Mouse (Mus musculus) liver, embryonic 13.5 days (tissue): Measurements from ENCODE around the gene Phka2. TPM values are rescaled to one million over a fixed set of nuclear protein-coding genes. Genes with fewer than 3 reads are reported as not detected.
A peak's percentile ranks its signal among the peaks of the same experiment; 100 is the strongest.

Experiments used
- ATAC-seq: fragments of 200-750 bp; cut with Nextera tagmentation; 2 replicates; pipeline ENCODE4 v1.8.0; 2017; ENCODE audit warnings: low read depth, mild to moderate bottlenecking, moderate number of reproducible peaks, moderate library complexity
- DNase-seq: peaks from one replicate; pipeline ENCODE4 v3.0.0; 2022
- H3K27ac ChIP-seq: fragments of 300-500 bp; sonication (generic); 2 replicates; pipeline ENCODE4 v1.5.1; 2015; ENCODE audit warnings: moderate library complexity, mild to moderate bottlenecking, inconsistent platforms
- H3K27me3 ChIP-seq: fragments of 300-500 bp; sonication (generic); 2 replicates; pipeline ENCODE4 v1.6.1; 2015; ENCODE audit warnings: mild to moderate bottlenecking, inconsistent platforms
- H3K36me3 ChIP-seq: fragments of 300-500 bp; sonication (generic); 2 replicates; pipeline ENCODE4 v1.6.1; 2015; ENCODE audit warnings: mild to moderate bottlenecking, inconsistent platforms
- H3K4me1 ChIP-seq: fragments of 300-500 bp; sonication (generic); replicated peaks from 2 replicates; pipeline ENCODE4 v1.6.1; 2015; ENCODE audit warnings: inconsistent platforms
- H3K4me2 ChIP-seq: fragments of 300-500 bp; sonication (generic); 2 replicates; pipeline ENCODE4 v1.6.1; 2015; ENCODE audit warnings: inconsistent platforms, mild to moderate bottlenecking, moderate library complexity
- H3K4me3 ChIP-seq: fragments of 300-500 bp; sonication (generic); replicated peaks from 2 replicates; pipeline ENCODE4 v1.5.1; 2015; ENCODE audit warnings: mild to moderate bottlenecking, inconsistent platforms
- H3K9ac ChIP-seq: fragments of 300-500 bp; sonication (generic); 2 replicates; pipeline ENCODE4 v1.6.1; 2015; ENCODE audit warnings: mild to moderate bottlenecking, inconsistent platforms
- H3K9me3 ChIP-seq: fragments of 300-500 bp; sonication (generic); replicated peaks from 2 replicates; pipeline ENCODE4 v1.6.1; 2016; ENCODE audit warnings: inconsistent platforms
- WGBS: fragments of 180-500 bp; shearing (Covaris S2); methylation state at CpG from one replicate; pipeline ENCODE4 v1.1.7; 2015; ENCODE audit not compliant: insufficient replicate concordance; 5-methylcytosine and 5-hydroxymethylcytosine counted together
- polyA plus RNA-seq: library from polyadenylated mRNA; unstranded; fragments of >200 nt; fragmentation: Nextera tagmentation; extraction: Ambion mirVana; gene quantifications from 2 replicates; pipeline ENCODE4 v1.2.1, GENCODE M21; 2015

Gene Phka2
- polyA plus RNA-seq, 1 experiment from 2014 or later = 9.1 TPM

DNA sequence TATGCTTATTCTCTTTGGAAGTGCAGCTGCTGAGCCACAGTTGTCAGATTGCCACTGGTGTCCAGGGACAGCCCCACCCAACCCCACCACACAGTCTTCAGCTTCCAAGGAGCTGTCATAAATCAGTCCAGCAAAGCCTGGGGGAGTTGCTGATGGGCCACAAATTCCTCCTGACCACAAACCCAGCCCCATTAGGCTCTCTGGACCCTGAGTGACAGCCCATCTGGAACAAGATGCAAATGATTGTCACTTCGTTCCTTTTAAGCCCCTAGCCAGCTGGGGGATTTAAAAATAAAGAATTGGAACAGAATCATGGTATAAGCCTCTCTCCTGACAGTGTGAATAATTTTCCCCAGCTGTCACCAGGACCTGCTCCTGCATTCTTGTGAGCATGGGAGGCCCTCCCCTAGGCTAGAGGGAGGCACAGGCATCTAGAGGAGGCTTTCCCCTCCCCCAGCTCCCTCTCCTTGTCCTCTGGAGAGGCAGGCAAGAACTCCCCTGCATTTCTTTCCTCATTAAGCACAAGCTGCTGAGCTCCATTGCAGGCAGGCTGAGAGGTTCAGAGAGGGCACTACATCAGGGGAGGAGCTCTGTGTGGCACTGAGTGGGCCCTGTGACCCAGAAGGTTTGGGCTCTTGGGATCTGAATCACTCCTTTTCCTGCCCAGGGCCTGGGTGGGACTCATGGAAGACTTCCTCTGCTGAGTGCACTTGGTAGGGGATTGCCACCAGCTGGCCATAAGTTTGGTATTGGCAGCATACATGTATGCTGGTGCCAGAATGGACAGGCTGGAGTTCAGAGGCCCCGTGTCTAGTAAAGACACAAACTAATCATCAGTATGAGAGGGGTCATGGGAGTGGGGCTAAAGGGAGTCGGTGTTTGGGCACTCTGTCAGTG, 96.8 kb downstream of the Phka2 start:
- H3K27me3 ChIP-seq = no peaks in the 10 kb centered on the region
- H3K9ac ChIP-seq = no peak overlapping the region
- ATAC-seq (no peak), DNase-seq (no peak)
- no peak overlapping the region for H3K4me3 ChIP-seq
- H3K4me2 ChIP-seq = no peak overlapping the region
- no peaks in the 10 kb centered on the region for H3K4me1 ChIP-seq
- 54% methylated on average over 3 of the region's 3 CpGs for WGBS
- H3K9me3 ChIP-seq = no peaks in the 10 kb centered on the region
- no peak overlapping the region for H3K27ac ChIP-seq
- no peaks in the 10 kb centered on the region for H3K36me3 ChIP-seq

DNA sequence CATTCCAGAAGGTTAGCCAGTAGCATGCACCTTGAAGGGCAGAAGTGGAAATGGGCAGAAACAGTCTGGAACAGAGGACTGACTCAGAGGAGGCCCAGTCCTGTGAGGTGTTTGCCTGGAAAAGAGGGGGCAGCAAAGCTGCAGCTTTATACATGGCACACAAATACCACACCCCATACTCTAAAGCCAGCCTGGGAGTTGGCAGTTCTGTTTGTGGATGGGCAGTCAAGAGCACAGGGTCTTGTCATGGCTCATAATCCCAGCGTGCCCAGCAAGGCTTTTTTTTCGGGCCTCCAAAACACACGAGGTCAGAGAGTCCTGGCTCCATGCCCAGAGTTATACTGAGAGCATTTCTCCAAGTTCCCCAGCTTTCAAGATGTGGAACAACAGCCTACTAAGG, 99.1 kb downstream of the Phka2 start:
- no peaks in the 10 kb centered on the region for H3K4me1 ChIP-seq
- 48% methylated on average over 3 of the region's 3 CpGs for WGBS
- H3K4me2 ChIP-seq = no peak overlapping the region
- no peak overlapping the region for H3K9ac ChIP-seq
- no peaks in the 10 kb centered on the region for H3K36me3 ChIP-seq
- H3K9me3 ChIP-seq = no peaks in the 10 kb centered on the region
- no peak overlapping the region for H3K27ac ChIP-seq
- ATAC-seq (no peak), DNase-seq (no peak)
- no peak overlapping the region for H3K4me3 ChIP-seq
- H3K27me3 ChIP-seq = no peaks in the 10 kb centered on the region

DNA sequence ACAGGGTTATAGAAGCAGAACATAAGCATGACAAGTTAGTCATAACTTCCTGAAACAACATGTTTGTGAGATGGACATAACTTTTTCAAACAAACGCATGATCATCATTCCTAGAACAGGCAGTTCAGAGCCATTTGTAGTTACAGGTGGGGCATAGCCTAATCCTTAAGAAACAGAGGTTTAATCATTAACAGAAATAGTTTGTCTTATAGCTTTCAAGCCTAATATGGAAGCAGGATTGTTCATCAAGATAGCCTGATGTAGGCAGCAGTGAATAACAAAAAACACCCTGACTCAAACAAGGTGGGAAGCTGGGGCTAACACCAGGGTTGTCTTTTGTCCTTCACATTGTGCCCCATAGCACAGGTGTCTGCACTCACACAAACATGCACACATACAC, 100.8 kb downstream of the Phka2 start:
- Histone ChIP-seq H3K4me3 (no peak overlapping the region), H3K9me3 (no peaks in the 10 kb centered on the region), H3K36me3 (no peaks in the 10 kb centered on the region), H3K27ac (no peak overlapping the region), H3K4me1 (no peaks in the 10 kb centered on the region), H3K9ac (no peak overlapping the region), H3K27me3 (no peaks in the 10 kb centered on the region), H3K4me2 (no peak overlapping the region)
- no peak for ATAC-seq
- DNase-seq = no peak
- 56% methylated on average over 1 of the region's 1 CpGs for WGBS

DNA sequence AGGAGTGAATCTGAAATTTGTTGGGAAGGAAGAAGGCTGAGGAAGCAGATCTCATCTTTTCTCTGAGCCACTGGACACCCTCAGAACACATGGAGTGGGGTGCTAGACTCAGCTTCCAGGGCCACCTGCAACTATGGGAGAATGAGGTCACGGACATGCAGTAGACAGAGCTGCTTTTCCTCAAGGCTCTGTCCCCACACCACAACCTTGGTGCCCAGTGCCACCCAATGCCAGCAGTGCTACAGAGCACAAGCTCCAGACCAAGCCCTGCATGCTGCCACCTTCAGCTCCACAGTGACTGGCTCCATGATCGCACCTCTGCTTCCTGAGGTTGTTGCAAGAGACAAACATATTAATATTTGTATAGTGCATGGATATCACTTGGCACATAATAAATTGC, 101.3 kb downstream of the Phka2 start:
- Histone ChIP-seq H3K4me1 (no peaks in the 10 kb centered on the region), H3K9me3 (no peaks in the 10 kb centered on the region), H3K4me3 (no peak overlapping the region), H3K4me2 (no peak overlapping the region), H3K27ac (no peak overlapping the region), H3K27me3 (no peaks in the 10 kb centered on the region), H3K9ac (no peak overlapping the region), H3K36me3 (no peaks in the 10 kb centered on the region)
- 74% methylated on average over 2 of the region's 2 CpGs for WGBS
- no peak for ATAC-seq
- no peak for DNase-seq

DNA sequence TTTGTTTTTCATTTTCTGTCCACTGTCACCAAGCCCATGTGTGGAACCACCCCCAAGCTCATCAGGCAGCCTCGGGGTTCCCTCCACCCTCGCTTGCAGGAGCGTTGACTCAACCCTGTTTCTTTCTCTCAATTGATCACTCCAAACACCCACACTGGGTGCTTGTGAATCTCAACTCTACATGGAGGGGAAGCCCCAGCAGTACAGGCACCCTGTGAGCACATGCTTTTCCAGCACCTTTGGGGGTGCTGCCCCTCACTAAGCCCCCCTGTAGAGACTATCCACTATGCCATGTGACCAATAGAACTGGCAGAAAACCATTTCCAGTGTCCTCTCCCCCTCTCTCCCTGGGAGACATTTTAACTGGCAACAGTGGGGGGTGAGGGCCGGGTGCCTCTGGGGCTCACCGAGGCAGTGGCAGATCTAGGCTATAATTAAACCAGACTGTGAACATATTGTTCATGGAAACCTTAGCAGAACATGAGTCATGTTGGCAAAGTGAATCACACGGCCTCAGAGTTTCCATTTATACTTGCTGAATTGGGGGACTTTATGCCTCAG, 102.1 kb downstream of the Phka2 start:
- no peak overlapping the region for H3K4me2 ChIP-seq
- no peak for DNase-seq
- no peaks in the 10 kb centered on the region for H3K9me3 ChIP-seq
- ATAC-seq = no peak
- no peaks in the 10 kb centered on the region for H3K36me3 ChIP-seq
- H3K4me3 ChIP-seq = no peak overlapping the region
- H3K9ac ChIP-seq = no peak overlapping the region
- WGBS = 55% methylated on average over 6 of the region's 6 CpGs
- H3K27me3 ChIP-seq = no peaks in the 10 kb centered on the region
- H3K27ac ChIP-seq = no peak overlapping the region
- H3K4me1 ChIP-seq = no peaks in the 10 kb centered on the region

DNA sequence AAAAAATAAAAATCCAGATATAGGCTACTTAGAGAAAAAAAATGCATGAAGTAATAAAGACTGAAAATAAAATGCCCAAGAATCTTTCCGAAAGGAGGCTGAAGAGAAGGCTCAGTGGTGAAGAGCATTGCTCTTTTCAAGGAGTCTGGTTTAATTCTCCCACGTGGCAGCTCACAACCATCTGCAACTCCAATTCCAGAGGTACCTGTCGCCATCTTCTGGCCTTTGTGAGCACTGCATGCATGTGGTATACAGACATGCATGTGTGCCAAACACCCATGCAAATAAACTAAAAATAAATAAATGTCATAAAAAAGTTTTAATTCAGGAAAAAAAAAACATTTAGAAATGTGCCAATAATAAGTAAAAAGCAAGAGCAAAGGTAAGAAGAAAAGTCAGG, 107.9 kb downstream of the Phka2 start:
- H3K4me2 ChIP-seq = no peak overlapping the region
- 29% methylated on average over 3 of the region's 3 CpGs for WGBS
- H3K9ac ChIP-seq = no peak overlapping the region
- H3K9me3 ChIP-seq = no peaks in the 10 kb centered on the region
- H3K36me3 ChIP-seq = no peaks in the 10 kb centered on the region
- ATAC-seq (no peak), DNase-seq (peak; percentile 11)
- H3K27me3 ChIP-seq = no peaks in the 10 kb centered on the region
- H3K27ac ChIP-seq = no peak overlapping the region
- no peaks in the 10 kb centered on the region for H3K4me1 ChIP-seq
- H3K4me3 ChIP-seq = no peak overlapping the region

DNA sequence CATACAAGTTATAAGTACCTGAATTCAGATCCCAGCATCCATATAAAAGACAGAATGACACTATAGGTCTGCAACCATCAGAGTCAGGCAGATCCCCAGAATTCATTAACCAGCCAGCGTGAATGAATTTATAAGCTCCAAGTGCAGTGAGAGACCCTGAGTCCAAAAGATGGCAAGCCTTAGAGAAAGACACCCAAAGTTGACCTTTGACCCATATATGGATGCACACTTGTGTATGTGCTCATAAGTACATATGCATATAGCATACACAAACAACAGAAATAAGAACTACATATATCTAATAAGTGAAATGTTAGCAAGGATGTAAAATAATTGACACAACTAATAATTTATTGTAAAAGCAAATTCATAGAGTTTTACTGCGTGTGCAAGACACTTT, 108.5 kb downstream of the Phka2 start:
- Histone ChIP-seq H3K4me2 (no peak overlapping the region), H3K9ac (no peak overlapping the region), H3K27me3 (no peaks in the 10 kb centered on the region), H3K36me3 (no peaks in the 10 kb centered on the region), H3K4me3 (no peak overlapping the region), H3K4me1 (no peaks in the 10 kb centered on the region), H3K9me3 (no peaks in the 10 kb centered on the region), H3K27ac (no peak overlapping the region)
- 68% methylated on average over 2 of the region's 2 CpGs for WGBS
- no peak for DNase-seq
- ATAC-seq = no peak

DNA sequence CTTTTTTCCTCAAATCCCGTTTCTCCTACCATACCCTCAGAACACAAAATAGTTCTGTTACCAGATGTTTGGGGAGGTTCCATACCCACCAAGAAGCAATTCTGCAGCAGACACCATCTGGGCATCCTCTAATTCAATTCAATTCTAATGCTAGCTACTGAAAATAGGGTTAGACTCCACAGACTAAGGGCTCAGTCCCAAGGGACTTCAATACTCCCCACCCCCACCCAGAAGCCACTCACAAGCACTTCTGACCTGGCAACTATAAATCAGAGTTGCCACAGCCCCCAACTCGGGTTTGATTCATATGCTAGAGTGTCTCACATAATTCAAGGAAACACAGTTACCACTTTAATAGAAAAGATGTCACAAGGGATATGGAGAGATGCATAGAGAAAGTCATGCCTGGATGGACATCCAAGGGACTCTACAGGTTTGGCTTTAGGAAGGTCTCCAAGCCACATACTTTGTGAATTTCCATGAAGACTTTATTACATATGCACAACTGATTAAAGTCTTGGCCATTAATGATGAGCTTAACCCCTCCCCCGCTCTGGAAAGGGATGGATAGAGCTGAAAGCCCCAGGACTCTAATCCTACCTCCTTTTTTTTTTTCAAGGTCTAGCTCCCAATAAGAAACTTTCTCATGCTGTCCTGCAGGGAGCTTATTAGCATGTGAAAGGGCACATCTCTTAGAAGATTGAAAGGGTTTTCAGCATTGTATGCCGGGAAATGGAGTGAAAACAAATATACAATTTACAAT, 109.1 kb downstream of the Phka2 start:
- Histone ChIP-seq H3K27ac (no peak overlapping the region), H3K36me3 (no peaks in the 10 kb centered on the region), H3K9ac (no peak overlapping the region), H3K4me2 (no peak overlapping the region), H3K9me3 (no peaks in the 10 kb centered on the region), H3K4me3 (no peak overlapping the region), H3K27me3 (no peaks in the 10 kb centered on the region), H3K4me1 (no peaks in the 10 kb centered on the region)
- ATAC-seq = no peak
- WGBS = 45% methylated on average over 4 of the region's 4 CpGs
- no peak for DNase-seq

Other genes starting within 250 kb of the Phka2 start
- gene Adgrg2, start 111.5 kb upstream of the Phka2 start, polyA plus RNA-seq = 0.20 TPM in 2 replicates
- 0.06 TPM in 1 of 2 replicates, not detected in the other for gene Ppef1, start 233.6 kb downstream of the Phka2 start, polyA plus RNA-seq